Mouse (Mus musculus): ENCODE measurements at regions not wholly inside any gene's neighbourhood (a gene's known extent, or its start where the extent isn't known, plus 50 kb on each side); places are given as distances from the start of the nearest gene placed in this dataset.

DNA sequence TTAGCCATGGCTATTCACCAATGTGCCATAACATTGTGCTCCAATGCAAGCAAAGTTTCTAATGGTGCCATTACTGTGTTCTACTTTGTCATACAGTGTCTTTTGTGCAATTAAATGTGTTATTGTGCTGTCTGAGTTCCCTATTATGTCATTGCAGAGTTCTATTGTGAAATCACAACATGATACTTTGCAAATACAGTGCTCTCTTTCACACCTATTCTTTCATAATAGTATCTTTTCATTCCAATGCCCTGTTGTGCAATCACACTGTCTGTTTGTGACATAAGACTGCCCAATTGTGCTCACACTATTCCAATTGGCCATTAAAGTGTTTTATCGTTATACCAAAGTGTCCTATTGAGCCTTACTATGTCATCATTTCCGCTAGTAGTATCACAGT is 292.9 kb downstream of the Slco6d1 start:
- TF ChIP-seq HCFC1 (IDR thresholded peaks at IDR 0.05; ENCODE audit: low read depth, low read length) (no peak), CHD2 (IDR thresholded peaks at IDR 0.05; ENCODE audit: low read length) (no peak), POLR2A (IDR thresholded peaks at IDR 0.05; ENCODE audit: low read depth, low read length) (no peak), CTCF (conservative IDR thresholded peaks at IDR 0.05 in 1 of 2, IDR thresholded peaks at IDR 0.05 in 1 of 2; ENCODE audit: low read depth in 2 of 2, low read length in 2 of 2) (no peak), MXI1 (IDR thresholded peaks at IDR 0.05; ENCODE audit: low read depth, low read length) (no peak), E2F4 (IDR thresholded peaks at IDR 0.05; ENCODE audit: insufficient replicate concordance, low read depth, low read length) (no peak), TCF12 (IDR thresholded peaks at IDR 0.05; ENCODE audit: low read depth, low read length) (no peak)
